Mouse (Mus musculus): Measurements from ENCODE around the gene Gm26558. TPM values are rescaled to one million over a fixed set of nuclear protein-coding genes. Genes with fewer than 3 reads are reported as not detected.

Gene Gm26558
- 8.2 TPM in 1 of 2 replicates, not detected in the other for total RNA-seq (2014; rRNA removed; ENCODE audit: low replicate concordance)
- polyA plus RNA-seq (2015; fragmentation: Nextera tagmentation; extraction: Ambion mirVana) = 1.5 and 1.7 TPM in 2 replicates

DNA sequence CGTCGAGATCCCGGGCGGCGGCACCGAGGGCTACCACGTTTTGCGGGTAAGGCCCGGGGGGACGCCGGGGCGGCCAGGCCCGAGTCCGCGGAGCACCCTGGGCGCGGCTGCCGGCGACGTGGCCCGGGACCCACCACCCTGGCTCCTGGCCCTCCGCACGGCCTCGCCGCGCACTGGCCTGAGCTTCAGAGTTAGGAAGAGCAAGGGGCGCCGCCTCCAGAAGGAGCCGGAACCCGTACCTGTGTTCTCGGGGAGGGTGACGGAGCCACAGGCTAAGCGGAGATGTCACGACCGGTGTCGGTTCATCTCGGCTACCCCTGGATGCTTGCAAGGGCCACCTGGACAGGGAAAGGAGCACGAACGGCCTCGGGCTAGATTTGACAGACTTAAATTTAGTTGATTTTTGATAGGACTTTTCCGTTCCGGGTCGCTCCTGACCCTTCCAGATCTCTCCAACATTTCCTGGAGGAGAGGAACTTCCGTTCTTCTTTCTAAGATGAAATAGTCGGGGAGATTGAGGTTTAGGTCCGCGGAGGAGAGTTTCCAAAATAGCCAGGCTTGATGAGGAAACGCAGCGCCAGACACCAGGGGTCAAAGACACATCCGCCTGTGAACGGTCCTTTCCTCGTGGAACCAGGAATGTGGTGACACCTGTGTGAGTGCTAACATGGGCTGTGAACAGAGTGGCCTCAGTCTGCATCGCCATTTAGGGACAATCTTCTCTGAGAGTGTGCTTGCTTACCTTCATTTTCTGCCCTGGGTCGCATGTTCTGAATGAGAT lies at the start of gene Gm26558:
Gene Gm26558 (minus strand): TSS at position 394 of the 781 bp plus-strand sequence.
- H3K9ac ChIP-seq (replicated peaks; ENCODE audit: low read depth, low read length) = peak within 1 kb of the TSS; percentile 98

GRCm38 (mm10) chr2:70710878-70711277 lies 49.0 kb upstream of the Gm26558 start:
- no peaks in the 10 kb centered on the region for H3K27me3 ChIP-seq (ENCODE audit: control insufficient read depth, insufficient read depth, low read length)
- H3K4me3 ChIP-seq (ENCODE audit: low read depth, low read length) = no peak overlapping the region
- H3K4me1 ChIP-seq (ENCODE audit: control insufficient read depth, insufficient read depth) = no peaks in the 10 kb centered on the region
- H3K27ac ChIP-seq (ENCODE audit: low read depth) = no peak overlapping the region
- no peak overlapping the region for H3K9ac ChIP-seq (replicated peaks; ENCODE audit: low read depth, low read length)
- no peak for DNase-seq (ENCODE audit: low spot score)
- TF ChIP-seq EP300 (IDR thresholded peaks at IDR 0.05; ENCODE audit: low read depth) (no peak), CTCF (IDR thresholded peaks at IDR 0.05; ENCODE audit: low read depth) (no peak)
- H3K9me3 ChIP-seq (replicated peaks; ENCODE audit: control insufficient read depth, low read length) = no peaks in the 10 kb centered on the region
- no peak for ATAC-seq (ENCODE audit: insufficient read depth, low read depth)
- peaks cover 53% of the 10 kb centered on the region for H3K36me3 ChIP-seq (replicated peaks; ENCODE audit: control insufficient read depth, insufficient read depth, low read length)
- no peak overlapping the region for H3K4me2 ChIP-seq (ENCODE audit: low read depth, low read length)
- 92% methylated on average over 4 of the region's 4 CpGs for WGBS

More for the DNA sequence above, at the start of gene Gm26558:
- Histone ChIP-seq H3K4me1 (ENCODE audit: control insufficient read depth, insufficient read depth) (peaks cover 13% of the 10 kb centered on the region), H3K4me3 (ENCODE audit: low read depth, low read length) (peak within 1 kb of the TSS; percentile 97), H3K36me3 (replicated peaks; ENCODE audit: control insufficient read depth, insufficient read depth, low read length) (0 out of 2 replicates have a peak, but pooled peaks cover 5% of the 10 kb centered on the region), H3K9me3 (replicated peaks; ENCODE audit: control insufficient read depth, low read length) (no peaks in the 10 kb centered on the region), H3K4me2 (ENCODE audit: low read depth, low read length) (peak within 1 kb of the TSS; percentile 61), H3K27me3 (ENCODE audit: control insufficient read depth, insufficient read depth, low read length) (no peaks in the 10 kb centered on the region), H3K27ac (ENCODE audit: low read depth) (peak within 1 kb of the TSS; percentile 98)
- TF ChIP-seq CTCF (IDR thresholded peaks at IDR 0.05; ENCODE audit: low read depth) = no peak
- TF ChIP-seq EP300 (IDR thresholded peaks at IDR 0.05; ENCODE audit: low read depth) = no peak
- DNase-seq (ENCODE audit: low spot score) = peak; percentile 38
- ATAC-seq (ENCODE audit: insufficient read depth, low read depth) = peak; percentile 71
- WGBS = 1% methylated on average over 51 of the region's 54 CpGs

- Histone ChIP-seq H3K4me1 (ENCODE audit: control insufficient read depth, insufficient read depth) (no peaks in the 10 kb centered on the region), H3K4me3 (ENCODE audit: low read depth, low read length) (no peak overlapping the region), H3K36me3 (replicated peaks; ENCODE audit: control insufficient read depth, insufficient read depth, low read length) (peaks cover 47% of the 10 kb centered on the region), H3K27ac (ENCODE audit: low read depth) (no peak overlapping the region), H3K27me3 (ENCODE audit: control insufficient read depth, insufficient read depth, low read length) (no peaks in the 10 kb centered on the region), H3K9ac (replicated peaks; ENCODE audit: low read depth, low read length) (no peak overlapping the region), H3K9me3 (replicated peaks; ENCODE audit: control insufficient read depth, low read length) (no peaks in the 10 kb centered on the region), H3K4me2 (ENCODE audit: low read depth, low read length) (no peak overlapping the region)
- no peak for DNase-seq (ENCODE audit: low spot score)
- WGBS = 93% methylated on average over 7 of the region's 7 CpGs
- no peak for ATAC-seq (ENCODE audit: insufficient read depth, low read depth)
- TF ChIP-seq CTCF (IDR thresholded peaks at IDR 0.05; ENCODE audit: low read depth) (no peak), EP300 (IDR thresholded peaks at IDR 0.05; ENCODE audit: low read depth) (no peak)
Measured at GRCm38 (mm10) chr2:70710236-70710635, 48.3 kb upstream of the Gm26558 start.

GRCm38 (mm10) chr2:70708986-70709730 lies 47.2 kb upstream of the Gm26558 start:
- ATAC-seq (ENCODE audit: insufficient read depth, low read depth) (no peak), DNase-seq (ENCODE audit: low spot score) (no peak)
- Histone ChIP-seq H3K9ac (replicated peaks; ENCODE audit: low read depth, low read length) (no peak overlapping the region), H3K4me3 (ENCODE audit: low read depth, low read length) (no peak overlapping the region), H3K4me1 (ENCODE audit: control insufficient read depth, insufficient read depth) (0 out of 2 replicates have a peak, but pooled peaks cover 4% of the 10 kb centered on the region), H3K27me3 (ENCODE audit: control insufficient read depth, insufficient read depth, low read length) (no peaks in the 10 kb centered on the region), H3K27ac (ENCODE audit: low read depth) (no peak overlapping the region), H3K4me2 (ENCODE audit: low read depth, low read length) (no peak overlapping the region), H3K9me3 (replicated peaks; ENCODE audit: control insufficient read depth, low read length) (no peaks in the 10 kb centered on the region), H3K36me3 (replicated peaks; ENCODE audit: control insufficient read depth, insufficient read depth, low read length) (peaks cover 37% of the 10 kb centered on the region)
- 75% methylated on average over 13 of the region's 13 CpGs for WGBS
- no peak for TF ChIP-seq CTCF (IDR thresholded peaks at IDR 0.05; ENCODE audit: low read depth)
- no peak for TF ChIP-seq EP300 (IDR thresholded peaks at IDR 0.05; ENCODE audit: low read depth)

DNA sequence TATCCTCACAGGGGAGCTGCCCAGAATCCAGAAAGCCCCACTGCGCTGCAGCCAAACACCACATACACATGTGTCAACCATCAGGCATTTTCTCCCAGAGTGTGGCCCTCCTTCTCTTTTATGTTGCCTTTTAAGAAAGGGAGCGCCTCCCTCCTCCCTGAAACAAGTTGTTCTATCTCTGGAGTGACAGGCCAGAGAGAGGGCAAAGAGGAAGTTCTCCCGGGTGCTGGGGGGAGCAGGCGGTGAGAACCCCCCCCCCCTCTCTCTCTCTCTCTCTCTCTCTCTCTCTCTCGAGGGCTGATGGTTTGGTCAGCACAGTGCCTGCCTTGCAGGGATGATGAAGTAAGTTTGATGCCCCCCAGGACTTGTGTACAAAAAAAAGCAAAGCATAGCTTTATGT lies 40.5 kb upstream of the Gm26558 start:
- H3K4me2 ChIP-seq (ENCODE audit: low read depth, low read length) = no peak overlapping the region
- no peak for TF ChIP-seq CTCF (IDR thresholded peaks at IDR 0.05; ENCODE audit: low read depth)
- no peak overlapping the region for H3K9ac ChIP-seq (replicated peaks; ENCODE audit: low read depth, low read length)
- 25% methylated on average over 5 of the region's 5 CpGs for WGBS
- H3K4me1 ChIP-seq (ENCODE audit: control insufficient read depth, insufficient read depth) = 0 out of 2 replicates have a peak, but pooled peaks cover 4% of the 10 kb centered on the region
- no peaks in the 10 kb centered on the region; the same call in 1 of the 2 replicates for H3K36me3 ChIP-seq (replicated peaks; ENCODE audit: control insufficient read depth, insufficient read depth, low read length)
- H3K27me3 ChIP-seq (ENCODE audit: control insufficient read depth, insufficient read depth, low read length) = no peaks in the 10 kb centered on the region
- no peak overlapping the region for H3K4me3 ChIP-seq (ENCODE audit: low read depth, low read length)
- DNase-seq (ENCODE audit: low spot score) = no peak
- no peak overlapping the region for H3K27ac ChIP-seq (ENCODE audit: low read depth)
- ATAC-seq (ENCODE audit: insufficient read depth, low read depth) = no peak
- H3K9me3 ChIP-seq (replicated peaks; ENCODE audit: control insufficient read depth, low read length) = no peaks in the 10 kb centered on the region

Data from heart, postnatal 0 days (tissue).